Mouse (Mus musculus): Measurements from ENCODE around the gene Rsph10b.

DNA sequence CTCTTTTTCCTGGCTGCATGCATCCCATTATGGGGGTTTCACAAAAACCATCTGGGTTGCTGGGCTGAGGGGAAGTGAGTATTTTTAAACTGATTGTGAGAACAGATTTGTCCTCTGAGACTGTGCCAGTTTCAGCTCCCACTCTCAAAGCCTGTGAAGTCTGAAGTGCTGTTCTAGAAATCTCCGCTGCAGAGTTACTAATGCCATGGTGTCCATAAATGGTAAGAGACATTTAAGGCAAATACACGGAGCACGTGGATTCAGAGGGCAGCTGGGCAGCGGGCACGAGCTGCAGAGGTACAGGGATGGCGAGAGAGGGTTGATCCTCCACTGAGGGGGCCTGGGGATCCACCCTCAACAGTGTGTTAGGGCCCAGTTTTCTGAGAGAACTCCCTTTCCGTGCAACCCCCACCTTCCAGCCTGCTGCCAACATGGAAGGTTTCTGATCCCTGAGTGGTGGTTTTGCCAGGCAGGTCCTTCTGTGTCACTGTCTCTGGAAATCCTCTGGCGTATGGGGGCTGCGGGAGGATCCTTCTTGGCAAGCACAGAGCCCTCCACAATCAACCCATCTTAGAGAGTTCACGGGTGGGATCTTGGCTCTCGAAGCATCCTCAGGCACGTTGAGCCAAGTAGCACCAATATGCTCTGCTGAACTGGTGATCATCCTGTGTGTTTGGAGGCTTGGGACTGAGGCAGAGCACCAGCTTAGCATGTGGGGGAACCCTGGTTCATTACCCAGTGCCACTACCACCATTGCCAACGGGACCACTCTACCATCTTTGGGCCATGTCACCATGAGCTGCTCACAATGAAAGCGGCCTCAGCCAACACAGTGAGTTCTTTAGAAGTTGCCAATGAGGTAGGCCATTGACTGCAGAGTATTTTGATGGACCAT, 10.6 kb downstream of the Rsph10b start:
- no peak for TF ChIP-seq CTCF (IDR thresholded peaks at IDR 0.05; ENCODE audit: borderline replicate concordance, insufficient read depth, low read depth, low read length)
- no peak for TF ChIP-seq POLR2A (IDR thresholded peaks at IDR 0.05; ENCODE audit: borderline replicate concordance, insufficient read depth, low read length)

All from cerebellum, adult 2 months (tissue).